Mouse (Mus musculus) erythroblast, embryonic 14.5 days (primary cell): ENCODE data around the gene Sphk2.

Experiments
- GATA1 ChIP-seq: IDR thresholded peaks from 2 replicates; pipeline ENCODE4 v1.6.1; 2012; ENCODE audit warnings: low read length, inconsistent platforms, mixed read lengths
- TAL1 ChIP-seq: IDR thresholded peaks from 3 replicates; pipeline ENCODE4 v1.6.1; 2012; ENCODE audit warnings: low read length, inconsistent platforms, mixed read lengths

DNA sequence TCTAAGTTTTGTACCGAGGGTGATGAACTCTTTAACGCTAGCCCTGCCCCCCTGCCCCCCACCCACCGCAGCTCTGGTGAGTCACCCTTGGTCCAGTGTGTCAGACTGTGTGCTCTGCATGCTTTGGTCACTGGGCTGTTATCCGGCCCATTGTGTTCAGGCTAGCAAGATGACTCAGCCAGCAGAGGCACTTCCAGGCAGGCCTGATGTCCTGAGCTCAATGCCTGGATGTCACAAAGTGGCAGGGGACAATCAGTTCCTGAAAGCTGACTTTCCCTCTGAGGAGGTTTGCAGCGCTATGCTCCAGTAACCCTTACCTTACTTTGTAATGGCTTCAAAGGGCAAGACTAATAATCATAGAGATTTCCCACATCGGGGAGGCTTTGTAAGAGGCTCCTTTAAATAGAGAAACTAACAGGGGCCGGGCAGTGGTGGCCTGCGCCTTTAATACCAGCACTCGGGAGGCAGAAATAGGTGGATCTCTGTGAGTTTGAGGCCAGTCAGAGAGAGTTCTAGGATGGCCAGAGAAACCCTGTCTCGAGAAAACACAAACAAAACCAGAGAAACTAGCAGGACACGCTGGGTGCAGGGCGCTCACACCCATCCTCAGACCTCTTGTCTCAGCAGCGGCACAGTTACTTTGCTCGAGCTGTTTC lies 37.7 kb downstream of the Sphk2 start:
- TF ChIP-seq GATA1: no peak
- TF ChIP-seq TAL1: no peak
